Mouse (Mus musculus) MEL (cell line): ENCODE data around the gene Rad51b.

Experiments used
- CTCF ChIP-seq, 3 experiments: IDR thresholded peaks in 2 of 3; conservative IDR thresholded peaks in 1 of 3; 2 replicates each; pipeline ENCODE4 v1.5.1; 2011 to 2012; ENCODE audit warnings: low read length in 3 of 3, low read depth in 2 of 3, mild to moderate bottlenecking in 2 of 3, improper control_type of control experiment in 1 of 3, inconsistent platforms in 1 of 3, mixed read lengths in 1 of 3, moderate library complexity in 1 of 3; ENCODE audit not compliant: control insufficient read depth in 1 of 3, insufficient read depth in 1 of 3, poor library complexity in 1 of 3, severe bottlenecking in 1 of 3
- E2F4 ChIP-seq: IDR thresholded peaks from 2 replicates; pipeline ENCODE4 v1.6.1; 2011; ENCODE audit warnings: low read depth, low read length, improper control_type of control experiment, borderline replicate concordance
- ETS1 ChIP-seq: IDR thresholded peaks from 2 replicates; pipeline ENCODE4 v1.6.1; 2012; ENCODE audit warnings: low read depth, mild to moderate bottlenecking, inconsistent platforms, low read length, improper control_type of control experiment, moderate library complexity
- GATA1 ChIP-seq: IDR thresholded peaks from 2 replicates; pipeline ENCODE4 v1.6.1; 2011; ENCODE audit warnings: low read depth, low read length, improper control_type of control experiment
- MYC ChIP-seq: IDR thresholded peaks from 2 replicates; pipeline ENCODE4 v1.6.1; 2011; ENCODE audit warnings: low read depth, mild to moderate bottlenecking, low read length, improper control_type of control experiment, moderate library complexity
- POLR2A ChIP-seq, 2 experiments: IDR thresholded peaks; 2 replicates each; pipeline ENCODE4 v1.6.1; 2011 to 2012; ENCODE audit warnings: low read length in 2 of 2, mild to moderate bottlenecking in 2 of 2, control low read depth in 1 of 2, improper control_type of control experiment in 1 of 2, low read depth in 1 of 2, moderate library complexity in 1 of 2; ENCODE audit not compliant: control insufficient read depth in 1 of 2, insufficient read depth in 1 of 2, poor library complexity in 1 of 2

DNA sequence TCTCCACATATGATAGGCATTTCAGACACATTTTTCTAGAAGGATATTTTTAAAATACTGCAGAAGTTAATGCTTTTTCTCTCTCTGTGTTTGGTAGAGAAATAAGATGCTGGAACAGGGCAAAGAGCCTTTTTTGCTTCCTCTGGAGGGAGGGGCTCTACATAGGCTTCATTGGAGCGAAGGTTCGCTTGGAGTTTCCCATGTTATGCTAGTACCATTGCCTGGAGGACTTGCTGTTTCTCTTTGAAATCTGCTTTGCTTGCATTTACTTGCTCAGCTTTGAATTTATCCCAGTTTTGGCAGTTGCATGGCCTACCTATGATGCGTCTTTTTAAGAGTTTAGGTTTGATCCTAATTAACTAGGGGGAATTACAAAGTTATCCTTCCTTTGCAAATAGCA lies 92.2 kb downstream of the Rad51b start:
- no peak for TF ChIP-seq CTCF (IDR thresholded peaks at IDR 0.05 in 2 of 3, conservative IDR thresholded peaks at IDR 0.05 in 1 of 3; ENCODE audit: control insufficient read depth in 1 of 3, insufficient read depth in 1 of 3, low read depth in 2 of 3, low read length in 3 of 3, poor library complexity in 1 of 3, severe bottlenecking in 1 of 3)
- no peak for TF ChIP-seq POLR2A (IDR thresholded peaks at IDR 0.05; ENCODE audit: control insufficient read depth in 1 of 2, insufficient read depth in 1 of 2, low read depth in 1 of 2, low read length in 2 of 2, poor library complexity in 1 of 2)
- TF ChIP-seq ETS1: no peak
- TF ChIP-seq E2F4: no peak
- no peak for TF ChIP-seq MYC
- TF ChIP-seq GATA1: no peak
